Mouse (Mus musculus): Measurements from ENCODE around the gene Prkag1.

DNA sequence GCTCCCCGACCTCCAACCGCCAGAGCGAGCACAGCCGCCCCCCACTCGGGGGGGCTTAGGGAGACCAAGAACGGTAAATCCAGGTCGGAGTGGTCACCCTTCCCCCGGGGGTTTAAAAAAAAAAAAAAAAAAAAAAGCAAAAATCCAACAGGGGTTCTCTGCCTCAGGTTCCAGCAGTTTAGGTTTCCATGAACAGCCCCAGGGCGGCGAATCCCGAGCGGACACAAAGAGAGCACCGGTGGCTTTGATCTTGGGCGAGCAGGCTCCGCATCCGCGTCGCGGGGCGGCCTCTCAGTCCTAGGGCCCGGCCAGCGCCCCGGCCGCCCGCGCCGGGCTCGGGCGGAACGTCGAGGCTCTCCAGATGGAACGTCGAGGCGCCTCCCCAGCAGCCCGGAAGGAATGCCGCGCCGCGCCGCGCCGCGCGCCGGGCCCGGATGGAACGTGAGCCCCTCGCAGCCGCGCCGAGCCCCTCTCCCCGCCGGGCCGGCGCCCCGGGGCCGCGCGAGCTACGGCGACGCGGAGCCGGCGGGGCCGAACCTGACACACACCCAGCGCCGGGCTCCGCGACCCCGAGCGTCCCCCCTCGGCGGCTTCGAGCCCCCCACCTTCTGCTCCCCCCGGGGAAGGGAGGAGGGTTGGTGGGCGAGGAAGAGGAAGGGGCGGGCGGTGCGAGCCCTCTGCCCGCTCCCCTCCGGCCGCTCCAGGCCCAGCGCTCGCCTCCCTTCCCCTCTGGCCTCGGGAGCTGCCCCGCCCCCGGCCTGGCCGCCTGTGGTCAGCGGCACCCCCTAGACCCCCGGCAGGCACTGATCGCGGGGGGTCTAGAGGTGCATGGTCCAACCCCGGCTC lies 40.0 kb upstream of the Prkag1 start, which contains the start of gene Kmt2d:
- TF ChIP-seq CTCF (IDR thresholded peaks at IDR 0.05; ENCODE audit: control insufficient read depth, insufficient read depth, insufficient replicate concordance, low read depth, low read length) (no peak), POLR2A (IDR thresholded peaks at IDR 0.05; ENCODE audit: control insufficient read depth, low read depth, low read length) (0 out of 2 replicates have a peak, but pooled peaks have one; percentile 12)

Data from testis, adult 2 months (tissue).